Mouse (Mus musculus) bone marrow macrophage, adult 2 months (primary cell): Measurements from ENCODE around the gene Fndc9.

Experiments used
- CTCF ChIP-seq: IDR thresholded peaks from 2 replicates; pipeline ENCODE4 v1.5.1; 2012; ENCODE audit warnings: low read depth, mild to moderate bottlenecking, low read length, moderate library complexity
- POLR2A ChIP-seq: IDR thresholded peaks from 2 replicates; pipeline ENCODE4 v1.6.1; 2012; ENCODE audit warnings: mild to moderate bottlenecking, low read depth, low read length, borderline replicate concordance

GRCm38 (mm10) chr11:46244731-46245604 is 9.6 kb downstream of the Fndc9 start:
- no peak for TF ChIP-seq CTCF
- no peak for TF ChIP-seq POLR2A
